Mouse (Mus musculus) urinary bladder, postnatal 14 days (tissue): Measurements from ENCODE around the gene Spcs1.

Experiments used
- DNase-seq: peaks from one replicate; pipeline ENCODE4 v3.0.0; 2021; ENCODE audit warnings: low spot score

Spcs1 gene

GRCm38 (mm10) chr14:30949986-30950385, 51.5 kb downstream of the Spcs1 start:
- no peak for DNase-seq
